Mouse (Mus musculus): Measurements from ENCODE around the gene Klhdc8a. TPM values are rescaled to one million over a fixed set of nuclear protein-coding genes. Genes with fewer than 3 reads are reported as not detected.

Gene Klhdc8a
- polyA plus RNA-seq, 1 experiment from 2014 or later: 0.63 TPM

Other genes with a start within 250 kb of the Klhdc8a start
- gene Mfsd4a, start 230.6 kb upstream of the Klhdc8a start, polyA plus RNA-seq (2015; fragmentation: Nextera tagmentation; extraction: Ambion mirVana): 6.9 and 9.8 TPM in 2 replicates
- gene Cdk18, start 158.9 kb upstream of the Klhdc8a start, polyA plus RNA-seq (2015; fragmentation: Nextera tagmentation; extraction: Ambion mirVana): 2.4 and 3.4 TPM in 2 replicates
- gene Lemd1, start 107.2 kb upstream of the Klhdc8a start, polyA plus RNA-seq (2015; fragmentation: Nextera tagmentation; extraction: Ambion mirVana): not detected in 2 replicates
- gene AC124108.1, start 107.2 kb upstream of the Klhdc8a start, polyA plus RNA-seq (2015; fragmentation: Nextera tagmentation; extraction: Ambion mirVana): 0.05 TPM in 1 of 2 replicates, not detected in the other
- gene Gm10188, start 68.9 kb upstream of the Klhdc8a start, polyA plus RNA-seq (2015; fragmentation: Nextera tagmentation; extraction: Ambion mirVana): not detected in 2 replicates
- 2.0 and 2.2 TPM in 2 replicates for gene Nuak2, start 17.5 kb downstream of the Klhdc8a start, polyA plus RNA-seq (2015; fragmentation: Nextera tagmentation; extraction: Ambion mirVana)
- 31.5 and 35.8 TPM in 2 replicates for gene Tmcc2, start 92.7 kb downstream of the Klhdc8a start, polyA plus RNA-seq (2015; fragmentation: Nextera tagmentation; extraction: Ambion mirVana)
- gene Dstyk, start 118.9 kb downstream of the Klhdc8a start, polyA plus RNA-seq (2015; fragmentation: Nextera tagmentation; extraction: Ambion mirVana): 8.5 and 9.1 TPM in 2 replicates
- gene Rbbp5, start 178.7 kb downstream of the Klhdc8a start, polyA plus RNA-seq (2015; fragmentation: Nextera tagmentation; extraction: Ambion mirVana): 24.5 and 27.5 TPM in 2 replicates
- 0.73 and 0.78 TPM in 2 replicates for gene Tmem81, start 207.6 kb downstream of the Klhdc8a start, polyA plus RNA-seq (2015; fragmentation: Nextera tagmentation; extraction: Ambion mirVana)
- gene Cntn2, start 244.6 kb downstream of the Klhdc8a start, polyA plus RNA-seq (2015; fragmentation: Nextera tagmentation; extraction: Ambion mirVana): 0.10 and 0.19 TPM in 2 replicates

Measured in heart, embryonic 13.5 days (tissue).